Mouse (Mus musculus) myocyte (in vitro differentiated cells): Measurements from ENCODE around the gene St6galnac3.

Experiments used
- E2F4 ChIP-seq: IDR thresholded peaks from one replicate; pipeline ENCODE4 v1.6.1; 2011; ENCODE audit warnings: mild to moderate bottlenecking, control low read depth, moderate library complexity; ENCODE audit not compliant: insufficient read depth
- MAX ChIP-seq: IDR thresholded peaks from one replicate; pipeline ENCODE4 v1.6.1; 2011; ENCODE audit warnings: low read depth, mild to moderate bottlenecking, control low read depth
- POLR2A ChIP-seq: IDR thresholded peaks from one replicate; pipeline ENCODE4 v1.6.1; 2011; ENCODE audit warnings: low read depth, mild to moderate bottlenecking, control low read depth, moderate library complexity; ENCODE audit not compliant: insufficient read length
- REST ChIP-seq: IDR thresholded peaks from one replicate; pipeline ENCODE4 v1.6.1; 2011; ENCODE audit warnings: mild to moderate bottlenecking, control low read depth, moderate library complexity; ENCODE audit not compliant: insufficient read depth, insufficient read length
- TCF3 ChIP-seq: IDR thresholded peaks from one replicate; pipeline ENCODE4 v1.6.1; 2011; ENCODE audit warnings: low read depth, control low read depth; ENCODE audit not compliant: insufficient read length
- USF1 ChIP-seq: IDR thresholded peaks from one replicate; pipeline ENCODE4 v1.6.1; 2011; ENCODE audit warnings: low read depth, mild to moderate bottlenecking, control low read depth, moderate library complexity

GRCm38 (mm10) chr3:153174336-153175033, 550.5 kb downstream of the St6galnac3 start:
- TF ChIP-seq POLR2A = no peak
- TF ChIP-seq USF1 = no peak
- no peak for TF ChIP-seq MAX
- TF ChIP-seq TCF3 = no peak
- TF ChIP-seq E2F4 = no peak
- no peak for TF ChIP-seq REST
